In genomic region chr2:27009714-27010244, GRCm38 (mm10) we compare ENCODE assay signal across 8 mouse cellular contexts. TPM values are rescaled to one million over a fixed set of nuclear protein-coding genes. Genes with fewer than 3 reads are reported as not detected.
A peak's percentile ranks its signal among the peaks of the same experiment; 100 is the strongest.
DNase-seq lines count a peak whose midpoint lies in the region; ATAC-seq lines count a peak whose summit lies in the region.

TSS of gene Cacfd1 (plus strand) at chr2:27009926.

- ATAC-seq in common myeloid progenitor, adult 5-6 weeks (replicated peaks; ENCODE audit: low read depth, poor library complexity, severe bottlenecking): peak; percentile 83
- peak; percentile 93 for ATAC-seq in megakaryocyte progenitor cell, adult 5-6 weeks (replicated peaks; ENCODE audit: poor library complexity)

- DNase-seq in ZHBTc4 (ENCODE audit: low read depth, low spot score): peak; percentile 97
- peak; percentile 73 to 78 for DNase-seq in gastrocnemius, adult 8-10 months (ENCODE audit: low spot score in 2 of 2)
- peak; percentile 56 for DNase-seq in hindlimb bud, embryonic 11.5 days (ENCODE audit: extremely low spot score, low read depth, low spot score)
- DNase-seq in left cerebral cortex, adult 8-10 months (ENCODE audit: low spot score in 2 of 2): peak; percentile 62 to 73
- DNase-seq in right cerebral cortex, postnatal 14 days: peak; percentile 85
- peak; percentile 75 to 85 for DNase-seq in urinary bladder, postnatal 36 days (ENCODE audit: low spot score in 2 of 2)

RNA-seq across cellular contexts. Expression of gene Cacfd1, which starts in this region (rescaled TPM):
- 5.9 and 8.3 TPM in 2 replicates for total RNA-seq in common myeloid progenitor, adult 5-6 weeks (2017)
- total RNA-seq in gastrocnemius, adult 8-10 months (2022): 10 to 100 TPM; 38.2 to 45.6 (median 39.4) TPM
- 10 to 100 TPM; 42.4 to 46.5 (median 44.1) TPM for total RNA-seq in left cerebral cortex, adult 8-10 months (2022)
- total RNA-seq in megakaryocyte progenitor cell, adult 5-6 weeks (2015): 15.9 and 18.2 TPM in 2 replicates
- 5.1 and 11.5 TPM in 2 replicates for total RNA-seq in megakaryocyte progenitor cell, adult 5-6 weeks (2017)

Comparison
In these comparisons a context has a peak if more than half of its experiments do, and no peak if none do; other contexts are left out.
1. Peak in every context shown above with its lines: DNase-seq and ATAC-seq.